Mouse (Mus musculus) stomach, embryonic 15.5 days (tissue): ENCODE data around the gene D17Wsu92e. TPM values are rescaled to one million over a fixed set of nuclear protein-coding genes. Genes with fewer than 3 reads are reported as not detected.
"Not testable (repeated sequence)": the region's sequence is repeated elsewhere in the genome, so short reads cannot be mapped to it uniquely, and the experiment has no call there.

Experiments
- ATAC-seq: fragments of 200-750 bp; cut with Nextera tagmentation; 2 replicates; pipeline ENCODE4 v1.8.0; 2017; ENCODE audit warnings: low read depth, moderate number of reproducible peaks, moderate TSS enrichment; ENCODE audit not compliant: insufficient read depth, low FRiP score
- H3K27ac ChIP-seq: fragments of 300-500 bp; sonication (generic); 2 replicates; pipeline ENCODE4 v1.5.1; 2015; ENCODE audit warnings: mild to moderate bottlenecking, inconsistent platforms
- H3K27me3 ChIP-seq: fragments of 300-500 bp; sonication (generic); replicated peaks from 2 replicates; pipeline ENCODE4 v1.6.1; 2015; ENCODE audit warnings: inconsistent platforms
- H3K36me3 ChIP-seq: fragments of 300-500 bp; sonication (generic); 2 replicates; pipeline ENCODE4 v1.6.1; 2015; ENCODE audit warnings: inconsistent platforms
- H3K4me1 ChIP-seq: fragments of 300-500 bp; sonication (generic); 2 replicates; pipeline ENCODE4 v1.6.1; 2015; ENCODE audit warnings: inconsistent platforms
- H3K4me2 ChIP-seq: fragments of 300-500 bp; sonication (generic); 2 replicates; pipeline ENCODE4 v1.6.1; 2015; ENCODE audit warnings: mild to moderate bottlenecking, inconsistent platforms
- H3K4me3 ChIP-seq: fragments of 300-500 bp; sonication (generic); replicated peaks from 2 replicates; pipeline ENCODE4 v1.5.1; 2015; ENCODE audit warnings: inconsistent platforms
- H3K9ac ChIP-seq: fragments of 300-500 bp; sonication (generic); 2 replicates; pipeline ENCODE4 v1.6.1; 2015; ENCODE audit warnings: inconsistent platforms
- H3K9me3 ChIP-seq: fragments of 300-500 bp; sonication (generic); 2 replicates; pipeline ENCODE4 v1.6.1; 2016; ENCODE audit warnings: inconsistent platforms
- WGBS: fragments of 180-500 bp; shearing (Covaris S2); methylation state at CpG from one replicate; pipeline ENCODE4 v1.1.7; 2015; 5-methylcytosine and 5-hydroxymethylcytosine counted together
- polyA plus RNA-seq: library from polyadenylated mRNA; unstranded; fragments of >200 nt; fragmentation: Nextera tagmentation; extraction: Ambion mirVana; gene quantifications from 2 replicates; pipeline ENCODE4 v1.2.1, GENCODE M21; 2015

The D17Wsu92e gene
- polyA plus RNA-seq, 1 experiment from 2014 or later = 23.1 TPM

GRCm38 (mm10) chr17:27837850-27838249, 17.4 kb upstream of the D17Wsu92e start, which contains the start of gene Snrpc:
Gene Snrpc, plus strand, starts transcription at chr17:27838150.
- H3K27ac ChIP-seq, H3K9ac ChIP-seq: not testable (repeated sequence)

GRCm38 (mm10) chr17:27830411-27830810, 10.0 kb upstream of the D17Wsu92e start:
- Histone ChIP-seq H3K9me3 (no peaks in the 10 kb centered on the region), H3K27me3 (no peaks in the 10 kb centered on the region), H3K4me3 (no peak overlapping the region), H3K4me2 (no peak overlapping the region), H3K4me1 (peaks cover 12% of the 10 kb centered on the region; the same call in 1 of the 2 replicates), H3K27ac (no peak overlapping the region), H3K9ac (no peak overlapping the region), H3K36me3 (no peaks in the 10 kb centered on the region)
- 52% methylated on average over 7 of the region's 7 CpGs for WGBS
- ATAC-seq = no peak

More at GRCm38 (mm10) chr17:27837850-27838249, 17.4 kb upstream of the D17Wsu92e start, which contains the start of gene Snrpc:
- not testable (repeated sequence) for H3K4me2 ChIP-seq, ATAC-seq, H3K27me3 ChIP-seq, H3K9me3 ChIP-seq, H3K4me3 ChIP-seq, H3K4me1 ChIP-seq
- H3K36me3 ChIP-seq = peaks cover 11% of the 10 kb centered on the region
- WGBS = 79% methylated on average over 4 of the region's 4 CpGs

- Histone ChIP-seq H3K27me3 (no peaks in the 10 kb centered on the region), H3K36me3 (no peaks in the 10 kb centered on the region), H3K27ac (no peak overlapping the region), H3K9me3 (no peaks in the 10 kb centered on the region), H3K4me3 (no peak overlapping the region), H3K9ac (no peak overlapping the region), H3K4me2 (no peak overlapping the region), H3K4me1 (peaks cover 15% of the 10 kb centered on the region; the same call in 1 of the 2 replicates)
- no peak for ATAC-seq
- WGBS = 46% methylated on average over 6 of the region's 6 CpGs
These were observed 7.1 kb upstream of the D17Wsu92e start for GRCm38 (mm10) chr17:27827511-27827910.

GRCm38 (mm10) chr17:27826908-27827383, 6.5 kb upstream of the D17Wsu92e start:
- peak; percentile 27; the same call in 1 of the 2 replicates for ATAC-seq
- H3K36me3 ChIP-seq = no peaks in the 10 kb centered on the region
- H3K9ac ChIP-seq = no peak overlapping the region
- H3K4me2 ChIP-seq = peak overlapping the region; percentile 53
- H3K4me3 ChIP-seq = peak overlapping the region; percentile 36
- peak overlapping the region; percentile 81 for H3K27ac ChIP-seq
- 2% methylated on average over 8 of the region's 9 CpGs for WGBS
- H3K9me3 ChIP-seq = no peaks in the 10 kb centered on the region
- H3K4me1 ChIP-seq = peaks cover 15% of the 10 kb centered on the region; the same call in 1 of the 2 replicates
- no peaks in the 10 kb centered on the region for H3K27me3 ChIP-seq

GRCm38 (mm10) chr17:27825984-27826905, 5.8 kb upstream of the D17Wsu92e start:
- H3K36me3 ChIP-seq = no peaks in the 10 kb centered on the region
- 3% methylated on average over 22 of the region's 22 CpGs for WGBS
- peak; percentile 72 for ATAC-seq
- no peak overlapping the region for H3K9ac ChIP-seq
- peak overlapping the region; percentile 81 for H3K27ac ChIP-seq
- H3K27me3 ChIP-seq = no peaks in the 10 kb centered on the region
- peaks cover 18% of the 10 kb centered on the region for H3K4me1 ChIP-seq
- H3K9me3 ChIP-seq = no peaks in the 10 kb centered on the region
- H3K4me2 ChIP-seq = peak overlapping the region; percentile 53
- peak overlapping the region; percentile 36 for H3K4me3 ChIP-seq

- no peak overlapping the region for H3K4me3 ChIP-seq
- WGBS = 42% methylated on average over 3 of the region's 3 CpGs
- H3K4me1 ChIP-seq = peaks cover 23% of the 10 kb centered on the region
These were observed 5.1 kb upstream of the D17Wsu92e start for GRCm38 (mm10) chr17:27825539-27825938.

GRCm38 (mm10) chr17:27824941-27825340, 4.5 kb upstream of the D17Wsu92e start:
- Histone ChIP-seq H3K4me1 (peaks cover 23% of the 10 kb centered on the region), H3K27me3 (no peaks in the 10 kb centered on the region), H3K4me2 (0 out of 2 replicates have a peak overlapping the region, but pooled peaks have one; percentile 53), H3K9ac (no peak overlapping the region), H3K36me3 (no peaks in the 10 kb centered on the region), H3K27ac (no peak overlapping the region), H3K4me3 (no peak overlapping the region), H3K9me3 (no peaks in the 10 kb centered on the region)
- 57% methylated on average over 1 of the region's 1 CpGs for WGBS
- ATAC-seq = no peak

More at GRCm38 (mm10) chr17:27825539-27825938, 5.1 kb upstream of the D17Wsu92e start:
- Histone ChIP-seq H3K4me2 (peak overlapping the region; percentile 53), H3K9ac (no peak overlapping the region), H3K27me3 (no peaks in the 10 kb centered on the region), H3K9me3 (no peaks in the 10 kb centered on the region), H3K36me3 (no peaks in the 10 kb centered on the region), H3K27ac (peak overlapping the region; percentile 51; the same call in 1 of the 2 replicates)
- no peak for ATAC-seq

GRCm38 (mm10) chr17:27823142-27823905, 2.9 kb upstream of the D17Wsu92e start:
- 77% methylated on average over 9 of the region's 9 CpGs for WGBS

GRCm38 (mm10) chr17:27821407-27822338, 1.2 kb upstream of the D17Wsu92e start:
- WGBS = 52% methylated on average over 9 of the region's 9 CpGs
- peak overlapping the region; percentile 91 for H3K27ac ChIP-seq
- no peaks in the 10 kb centered on the region for H3K36me3 ChIP-seq
- H3K4me1 ChIP-seq = peaks cover 36% of the 10 kb centered on the region
- H3K4me2 ChIP-seq = peak overlapping the region; percentile 69
- ATAC-seq = no peak
- H3K9me3 ChIP-seq = no peaks in the 10 kb centered on the region
- H3K27me3 ChIP-seq = no peaks in the 10 kb centered on the region
- no peak overlapping the region for H3K9ac ChIP-seq
- no peak overlapping the region; the same call in 1 of the 2 replicates for H3K4me3 ChIP-seq

More at GRCm38 (mm10) chr17:27823142-27823905, 2.9 kb upstream of the D17Wsu92e start:
- Histone ChIP-seq H3K9me3 (no peaks in the 10 kb centered on the region), H3K27ac (no peak overlapping the region), H3K4me3 (no peak overlapping the region), H3K27me3 (no peaks in the 10 kb centered on the region), H3K9ac (no peak overlapping the region), H3K4me2 (no peak overlapping the region), H3K36me3 (no peaks in the 10 kb centered on the region), H3K4me1 (peaks cover 31% of the 10 kb centered on the region)
- no peak for ATAC-seq

GRCm38 (mm10) chr17:27819971-27820567, 379 bp downstream of the D17Wsu92e start:
- ATAC-seq = peak; percentile 11; the same call in 1 of the 2 replicates
- Histone ChIP-seq H3K4me2 (peak overlapping the region; percentile 69), H3K4me3 (peak overlapping the region; percentile 81), H3K27ac (peak overlapping the region; percentile 87), H3K9me3 (no peaks in the 10 kb centered on the region), H3K4me1 (peaks cover 21% of the 10 kb centered on the region), H3K36me3 (no peaks in the 10 kb centered on the region), H3K27me3 (no peaks in the 10 kb centered on the region), H3K9ac (peak overlapping the region; percentile 96)
- WGBS = under 1% methylated on average over 57 of the region's 62 CpGs
